22 mouse cellular contexts compared by ENCODE assay signal in the genomic region with DNA sequence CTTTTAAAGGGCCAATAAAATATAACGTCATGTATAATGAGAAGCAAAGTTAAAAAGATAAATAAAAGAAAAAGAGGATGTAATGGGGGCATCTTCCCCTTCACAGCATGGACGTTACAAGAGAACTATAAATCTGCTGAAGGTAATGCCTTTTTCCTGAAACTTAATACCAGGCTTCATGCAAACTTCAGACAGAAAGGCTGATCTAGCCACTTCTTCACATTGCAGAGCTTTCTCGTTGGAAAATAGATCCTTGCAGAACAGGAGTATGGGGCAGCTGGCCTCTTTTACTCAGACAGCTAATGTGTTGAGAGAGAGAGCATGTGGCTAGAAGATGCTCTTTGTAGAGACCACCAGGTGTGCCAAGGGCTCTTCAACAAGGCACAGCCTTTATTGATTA.
"Had no signal": no experiment of that assay in that cellular context is flagged by ENCODE, and none has a peak within 500 bp of the region (broad histone marks: within the 10 kb centered on the region; RNA-seq: fewer than 3 reads in every experiment).

No protein-coding gene starts in this region.

- ATAC-seq: liver, postnatal 0 days; lung, postnatal 0 days; midbrain, embryonic 13.5 days; midbrain, embryonic 16.5 days had no signal

- H3K4me1 ChIP-seq: lung, embryonic 15.5 days; midbrain, embryonic 10.5 days; midbrain, embryonic 13.5 days; neural tube, embryonic 15.5 days had no signal

- H3K36me3 ChIP-seq: lung, embryonic 15.5 days; midbrain, embryonic 10.5 days; midbrain, embryonic 13.5 days; neural tube, embryonic 13.5 days; neural tube, embryonic 15.5 days had no signal

- H3K27ac ChIP-seq: lung, embryonic 15.5 days; macrophage; midbrain, embryonic 10.5 days; midbrain, embryonic 13.5 days; neural tube, embryonic 13.5 days; neural tube, embryonic 15.5 days had no signal

- H3K4me2 ChIP-seq: lung, embryonic 15.5 days; midbrain, embryonic 13.5 days; neural tube, embryonic 13.5 days; neural tube, embryonic 15.5 days had no signal

- H3K9ac ChIP-seq: liver, postnatal 0 days; lung, embryonic 15.5 days; midbrain, embryonic 13.5 days; neural tube, embryonic 13.5 days; neural tube, embryonic 15.5 days had no signal

- DNase-seq: liver, postnatal 0 days; lung, adult 2 months; lung, postnatal 14 days; lung, postnatal 36 days; retina, postnatal 1 day; right cerebral cortex, adult 18-20 months; right cerebral cortex, postnatal 25 days; right cerebral cortex, postnatal 4 days; spleen, adult 18-20 months; thymus, adult 18-20 months; thymus, postnatal 14 days; thymus, postnatal 36 days had no signal

- H3K27me3 ChIP-seq: lung, embryonic 15.5 days; megakaryocyte, embryonic 14.5 days; midbrain, embryonic 13.5 days; neural tube, embryonic 13.5 days; neural tube, embryonic 15.5 days had no signal

- H3K4me3 ChIP-seq: lung, embryonic 15.5 days; megakaryocyte, embryonic 14.5 days; midbrain, embryonic 10.5 days; midbrain, embryonic 13.5 days; myocyte; neural tube, embryonic 13.5 days; neural tube, embryonic 15.5 days had no signal

- H3K9me3 ChIP-seq: lung, embryonic 15.5 days; megakaryocyte, embryonic 14.5 days; midbrain, embryonic 10.5 days; midbrain, embryonic 13.5 days; neural tube, embryonic 13.5 days; neural tube, embryonic 15.5 days had no signal
